Mouse (Mus musculus) forebrain, embryonic 11.5 days (tissue): ENCODE data around the gene Alkbh3. TPM values are rescaled to one million over a fixed set of nuclear protein-coding genes. Genes with fewer than 3 reads are reported as not detected.

Experiments used
- ATAC-seq: fragments of 200-750 bp; cut with Nextera tagmentation; replicated peaks from 2 replicates; pipeline ENCODE4 v1.8.0; 2017; ENCODE audit warnings: moderate TSS enrichment; ENCODE audit not compliant: low FRiP score
- DNase-seq: peaks from one replicate; pipeline ENCODE4 v3.0.0-alpha.2; 2017; ENCODE audit warnings: low spot score
- H3K27ac ChIP-seq: fragments of 300-500 bp; sonication (generic); 2 replicates; pipeline ENCODE4 v1.5.1; 2014; ENCODE audit warnings: low read depth, low read length
- H3K27me3 ChIP-seq: fragments of 300-500 bp; sonication (generic); 2 replicates; pipeline ENCODE4 v1.6.1; 2014; ENCODE audit warnings: mild to moderate bottlenecking, low read length, mixed read lengths; ENCODE audit not compliant: control insufficient read depth, insufficient read depth
- H3K36me3 ChIP-seq: fragments of 300-500 bp; sonication (generic); 2 replicates; pipeline ENCODE4 v1.6.1; 2014; ENCODE audit warnings: mild to moderate bottlenecking, low read length, moderate library complexity, mixed read lengths; ENCODE audit not compliant: control insufficient read depth, insufficient read depth
- H3K4me1 ChIP-seq: fragments of 300-500 bp; sonication (generic); replicated peaks from 2 replicates; pipeline ENCODE4 v1.6.1; 2014; ENCODE audit warnings: low read length, mixed read lengths; ENCODE audit not compliant: control insufficient read depth, insufficient read depth
- H3K4me2 ChIP-seq: fragments of 300-500 bp; sonication (generic); 2 replicates; pipeline ENCODE4 v1.6.1; 2014; ENCODE audit warnings: low read depth, mild to moderate bottlenecking, low read length, moderate library complexity, mixed read lengths; ENCODE audit not compliant: severe bottlenecking
- H3K4me3 ChIP-seq: fragments of 300-500 bp; sonication (generic); 2 replicates; pipeline ENCODE4 v1.5.1; 2014; ENCODE audit warnings: low read depth, low read length
- H3K9ac ChIP-seq: fragments of 300-500 bp; sonication (generic); 2 replicates; pipeline ENCODE4 v1.6.1; 2014; ENCODE audit warnings: low read length
- H3K9me3 ChIP-seq: fragments of 300-500 bp; sonication (generic); 2 replicates; pipeline ENCODE4 v1.6.1; 2016; ENCODE audit warnings: low read length, mixed read lengths; ENCODE audit not compliant: control insufficient read depth
- WGBS: fragments of 180-500 bp; shearing (Covaris S2); extraction: QIAGEN DNeasy Blood & Tissue Kit; methylation state at CpG from one replicate; pipeline ENCODE4 v1.1.7; 2014; 5-methylcytosine and 5-hydroxymethylcytosine counted together
- polyA plus RNA-seq: library from polyadenylated mRNA; unstranded; fragments of >200 nt; fragmentation: Nextera tagmentation; extraction: Ambion mirVana; gene quantifications from 2 replicates; pipeline ENCODE4 v1.2.1, GENCODE M21; 2014

Gene Alkbh3
- polyA plus RNA-seq, 1 experiment from 2014 or later, result 51.9 TPM

- DNase-seq (peak; percentile 62), ATAC-seq (no peak)
- Histone ChIP-seq H3K27ac (no peak overlapping the region), H3K9ac (peak overlapping the region; percentile 81), H3K36me3 (no peaks in the 10 kb centered on the region), H3K27me3 (peaks cover 5% of the 10 kb centered on the region; the same call in 1 of the 2 replicates), H3K4me2 (peak overlapping the region; percentile 99), H3K9me3 (no peaks in the 10 kb centered on the region), H3K4me1 (peaks cover 12% of the 10 kb centered on the region; the same call in 1 of the 2 replicates), H3K4me3 (peak overlapping the region; percentile 64)
- WGBS, result 2% methylated on average over 32 of the region's 32 CpGs
These were observed 55.6 kb downstream of the Alkbh3 start for GRCm38 (mm10) chr2:93954781-93955578.

DNA sequence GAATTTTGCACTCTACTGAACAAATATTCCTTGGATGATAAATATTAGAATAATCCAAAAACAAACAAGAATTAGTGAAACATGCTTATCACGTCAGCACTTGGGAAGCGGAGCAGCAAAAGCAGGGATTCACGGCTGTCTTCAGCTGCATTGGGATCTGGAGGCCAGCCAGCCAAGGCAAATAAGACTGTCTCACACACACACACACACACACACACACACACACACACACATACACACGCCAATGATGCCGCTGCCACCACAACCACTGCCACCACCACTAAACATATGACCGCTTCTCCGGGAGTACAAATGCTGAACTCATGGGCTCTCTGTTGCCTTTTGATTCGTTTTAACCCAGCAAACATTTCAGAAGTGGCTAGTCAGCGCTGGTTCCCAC, 56.9 kb downstream of the Alkbh3 start:
- H3K9me3 ChIP-seq, result no peaks in the 10 kb centered on the region
- no peak overlapping the region for H3K4me2 ChIP-seq
- H3K4me3 ChIP-seq, result no peak overlapping the region
- WGBS, result 88% methylated on average over 9 of the region's 9 CpGs
- peaks cover 5% of the 10 kb centered on the region; the same call in 1 of the 2 replicates for H3K27me3 ChIP-seq
- H3K9ac ChIP-seq, result no peak overlapping the region
- no peaks in the 10 kb centered on the region for H3K36me3 ChIP-seq
- peaks cover 12% of the 10 kb centered on the region; the same call in 1 of the 2 replicates for H3K4me1 ChIP-seq
- ATAC-seq, result no peak
- DNase-seq, result no peak
- H3K27ac ChIP-seq, result no peak overlapping the region

GRCm38 (mm10) chr2:93946976-93947375, 63.6 kb downstream of the Alkbh3 start:
- H3K9ac ChIP-seq, result no peak overlapping the region
- no peaks in the 10 kb centered on the region for H3K27me3 ChIP-seq
- ATAC-seq, result no peak
- WGBS, result 63% methylated on average over 5 of the region's 5 CpGs
- no peaks in the 10 kb centered on the region for H3K4me1 ChIP-seq
- DNase-seq, result no peak
- H3K27ac ChIP-seq, result no peak overlapping the region
- no peaks in the 10 kb centered on the region for H3K36me3 ChIP-seq
- H3K9me3 ChIP-seq, result no peaks in the 10 kb centered on the region; the same call in 1 of the 2 replicates
- no peak overlapping the region for H3K4me2 ChIP-seq
- no peak overlapping the region for H3K4me3 ChIP-seq

DNA sequence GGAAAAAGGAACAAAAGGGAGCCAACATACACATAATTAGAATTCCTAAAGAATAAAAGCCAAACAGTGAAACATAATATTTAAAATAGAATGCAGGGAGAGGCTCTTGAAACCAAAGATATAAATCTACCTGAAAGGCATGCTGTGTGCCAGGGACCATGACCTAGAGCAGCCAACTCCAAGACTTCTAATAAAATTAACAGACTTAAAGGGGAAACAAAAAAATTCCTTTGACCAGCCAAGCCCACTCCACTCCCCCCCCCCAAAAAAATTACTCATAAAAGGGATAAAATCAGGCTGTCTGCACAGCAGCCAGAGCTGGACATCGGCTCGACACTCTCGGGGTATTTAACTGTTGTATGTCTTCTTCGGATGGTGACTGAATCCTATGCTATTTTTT, 65.8 kb downstream of the Alkbh3 start:
- H3K27ac ChIP-seq, result no peak overlapping the region
- H3K4me3 ChIP-seq, result no peak overlapping the region
- DNase-seq (no peak), ATAC-seq (no peak)
- H3K9me3 ChIP-seq, result no peaks in the 10 kb centered on the region; the same call in 1 of the 2 replicates
- H3K4me2 ChIP-seq, result no peak overlapping the region
- no peaks in the 10 kb centered on the region for H3K36me3 ChIP-seq
- H3K27me3 ChIP-seq, result no peaks in the 10 kb centered on the region
- H3K9ac ChIP-seq, result no peak overlapping the region
- 94% methylated on average over 4 of the region's 4 CpGs for WGBS
- no peaks in the 10 kb centered on the region for H3K4me1 ChIP-seq

GRCm38 (mm10) chr2:93944099-93944498, 66.5 kb downstream of the Alkbh3 start:
- no peak overlapping the region for H3K4me2 ChIP-seq
- WGBS, result 88% methylated on average over 2 of the region's 2 CpGs
- no peaks in the 10 kb centered on the region; the same call in 1 of the 2 replicates for H3K9me3 ChIP-seq
- no peak for ATAC-seq
- H3K9ac ChIP-seq, result no peak overlapping the region
- no peak for DNase-seq
- H3K36me3 ChIP-seq, result no peaks in the 10 kb centered on the region
- no peaks in the 10 kb centered on the region for H3K27me3 ChIP-seq
- no peaks in the 10 kb centered on the region for H3K4me1 ChIP-seq
- H3K4me3 ChIP-seq, result no peak overlapping the region
- no peak overlapping the region for H3K27ac ChIP-seq

- H3K4me3 ChIP-seq, result no peak overlapping the region
- no peaks in the 10 kb centered on the region for H3K4me1 ChIP-seq
- 91% methylated on average over 11 of the region's 11 CpGs for WGBS
These were observed 68.9 kb downstream of the Alkbh3 start for GRCm38 (mm10) chr2:93941670-93942069.

GRCm38 (mm10) chr2:93938534-93938933, 72.1 kb downstream of the Alkbh3 start:
- WGBS, result 87% methylated on average over 9 of the region's 9 CpGs
- ATAC-seq, result no peak
- H3K9me3 ChIP-seq, result no peaks in the 10 kb centered on the region; the same call in 1 of the 2 replicates
- H3K4me2 ChIP-seq, result no peak overlapping the region
- no peak overlapping the region for H3K27ac ChIP-seq
- no peaks in the 10 kb centered on the region for H3K4me1 ChIP-seq
- no peak overlapping the region for H3K4me3 ChIP-seq
- no peak overlapping the region for H3K9ac ChIP-seq
- no peak for DNase-seq
- no peaks in the 10 kb centered on the region for H3K27me3 ChIP-seq
- H3K36me3 ChIP-seq, result no peaks in the 10 kb centered on the region

More at GRCm38 (mm10) chr2:93941670-93942069, 68.9 kb downstream of the Alkbh3 start:
- Histone ChIP-seq H3K36me3 (no peaks in the 10 kb centered on the region), H3K27ac (no peak overlapping the region), H3K9ac (no peak overlapping the region), H3K9me3 (no peaks in the 10 kb centered on the region; the same call in 1 of the 2 replicates), H3K4me2 (no peak overlapping the region), H3K27me3 (no peaks in the 10 kb centered on the region)
- DNase-seq (no peak), ATAC-seq (no peak)
